Comparison of ENCODE assay signal across 8 mouse cellular contexts in genomic region chr11:102437120-102438061, GRCm38 (mm10). TPM values are rescaled to one million over a fixed set of nuclear protein-coding genes. Genes with fewer than 3 reads are reported as not detected.
A peak's percentile ranks its signal among the peaks of the same experiment; 100 is the strongest.
DNase-seq lines count a peak whose midpoint lies in the region; ATAC-seq lines count a peak whose summit lies in the region.

No protein-coding gene starts in this region.

- peak overlapping the region; percentile 53 for H3K9ac ChIP-seq in kidney, embryonic 15.5 days
- peak overlapping the region; percentile 53 for H3K9ac ChIP-seq in liver, embryonic 13.5 days

- peak overlapping the region; percentile 91 for H3K4me2 ChIP-seq in kidney, embryonic 15.5 days
- H3K4me2 ChIP-seq in liver, embryonic 13.5 days: peak overlapping the region; percentile 79

- H3K9me3 ChIP-seq in embryonic facial prominence, embryonic 10.5 days: no peaks in the 10 kb centered on the region
- no peaks in the 10 kb centered on the region for H3K9me3 ChIP-seq in heart, embryonic 10.5 days
- H3K9me3 ChIP-seq in kidney, embryonic 15.5 days (replicated peaks): no peaks in the 10 kb centered on the region
- no peaks in the 10 kb centered on the region for H3K9me3 ChIP-seq in liver, embryonic 13.5 days (replicated peaks)

- H3K27ac ChIP-seq in embryonic facial prominence, embryonic 10.5 days (replicated peaks): peak overlapping the region; percentile 63
- H3K27ac ChIP-seq in heart, embryonic 10.5 days: peak overlapping the region; percentile 84
- peak overlapping the region; percentile 48 for H3K27ac ChIP-seq in kidney, embryonic 15.5 days
- H3K27ac ChIP-seq in liver, embryonic 13.5 days: no peak overlapping the region

- H3K4me3 ChIP-seq in embryonic facial prominence, embryonic 10.5 days: peak overlapping the region; percentile 54
- H3K4me3 ChIP-seq in heart, embryonic 10.5 days: peak overlapping the region; percentile 68
- H3K4me3 ChIP-seq in kidney, embryonic 15.5 days (replicated peaks): peak overlapping the region; percentile 44
- peak overlapping the region; percentile 57 for H3K4me3 ChIP-seq in liver, embryonic 13.5 days (replicated peaks)

- ATAC-seq in kidney, embryonic 15.5 days (replicated peaks; ENCODE audit: low FRiP score): peak; percentile 24
- no peak for ATAC-seq in liver, embryonic 13.5 days (ENCODE audit: low read depth)

- WGBS in embryonic facial prominence, embryonic 10.5 days: 3% methylated on average over 87 of the region's 87 CpGs
- WGBS in heart, embryonic 10.5 days: 12% methylated on average over 84 of the region's 87 CpGs
- WGBS in kidney, embryonic 15.5 days: 13% methylated on average over 84 of the region's 87 CpGs
- 32% methylated on average over 87 of the region's 87 CpGs for WGBS in liver, embryonic 13.5 days (ENCODE audit: insufficient replicate concordance)

- peaks cover 92% of the 10 kb centered on the region for H3K36me3 ChIP-seq in embryonic facial prominence, embryonic 10.5 days (replicated peaks)
- H3K36me3 ChIP-seq in heart, embryonic 10.5 days: peaks cover 89% of the 10 kb centered on the region
- H3K36me3 ChIP-seq in kidney, embryonic 15.5 days: peaks cover 83% of the 10 kb centered on the region
- peaks cover 10% of the 10 kb centered on the region; the same call in 1 of the 2 replicates for H3K36me3 ChIP-seq in liver, embryonic 13.5 days

- peaks cover 31% of the 10 kb centered on the region for H3K27me3 ChIP-seq in embryonic facial prominence, embryonic 10.5 days (replicated peaks; ENCODE audit: low read depth, poor library complexity, severe bottlenecking)
- peaks cover 17% of the 10 kb centered on the region for H3K27me3 ChIP-seq in heart, embryonic 10.5 days (ENCODE audit: insufficient read depth, poor library complexity, severe bottlenecking)
- 0 out of 2 replicates have a peak, but pooled peaks cover 3% of the 10 kb centered on the region for H3K27me3 ChIP-seq in kidney, embryonic 15.5 days
- peaks cover 60% of the 10 kb centered on the region for H3K27me3 ChIP-seq in liver, embryonic 13.5 days

- peaks cover 43% of the 10 kb centered on the region for H3K4me1 ChIP-seq in embryonic facial prominence, embryonic 10.5 days
- peaks cover 36% of the 10 kb centered on the region for H3K4me1 ChIP-seq in heart, embryonic 10.5 days
- H3K4me1 ChIP-seq in kidney, embryonic 15.5 days: peaks cover 38% of the 10 kb centered on the region
- H3K4me1 ChIP-seq in liver, embryonic 13.5 days (replicated peaks): peaks cover 22% of the 10 kb centered on the region

- DNase-seq in thymus, postnatal 4 days: peak; percentile 40
- no peak for DNase-seq in thymus, adult 18-20 months
- DNase-seq in embryonic facial prominence, embryonic 10.5 days (ENCODE audit: low spot score): peak; percentile 80
- peak; percentile 87 for DNase-seq in heart, embryonic 10.5 days (ENCODE audit: low spot score)
- DNase-seq in liver, embryonic 13.5 days: no peak
- peak; percentile 32 for DNase-seq in naive thymus-derived CD4-positive, alpha-beta T cell, adult 2 months (ENCODE audit: low read depth)
- no peak for DNase-seq in adipocyte (ENCODE audit: low spot score)

RNA-seq across cellular contexts. Expression of gene Grn, which starts 7.3 kb away (rescaled TPM):
- polyA plus RNA-seq in embryonic facial prominence, embryonic 10.5 days (2016; fragmentation: Nextera tagmentation; extraction: Ambion mirVana): 79.4 and 87.3 TPM in 2 replicates
- 109 and 151 TPM in 2 replicates for polyA plus RNA-seq in heart, embryonic 10.5 days (2016; fragmentation: Nextera tagmentation; extraction: Ambion mirVana)
- polyA plus RNA-seq in kidney, embryonic 15.5 days (2015; fragmentation: Nextera tagmentation; extraction: Ambion mirVana): 151 and 172 TPM in 2 replicates
- 59.5 and 63.3 TPM in 2 replicates for polyA plus RNA-seq in liver, embryonic 13.5 days (2015; fragmentation: Nextera tagmentation; extraction: Ambion mirVana)

RNA-seq across cellular contexts. Expression of gene Fam171a2, which starts 10.1 kb away (rescaled TPM):
- 3.4 and 3.7 TPM in 2 replicates for polyA plus RNA-seq in embryonic facial prominence, embryonic 10.5 days (2016; fragmentation: Nextera tagmentation; extraction: Ambion mirVana)
- polyA plus RNA-seq in heart, embryonic 10.5 days (2016; fragmentation: Nextera tagmentation; extraction: Ambion mirVana): 1.7 and 3.6 TPM in 2 replicates
- polyA plus RNA-seq in kidney, embryonic 15.5 days (2015; fragmentation: Nextera tagmentation; extraction: Ambion mirVana): 6.9 and 7.1 TPM in 2 replicates
- polyA plus RNA-seq in liver, embryonic 13.5 days (2015; fragmentation: Nextera tagmentation; extraction: Ambion mirVana): 0.25 and 0.41 TPM in 2 replicates

RNA-seq across cellular contexts. Expression of gene Slc25a39, which starts 29.6 kb away (rescaled TPM):
- polyA plus RNA-seq in embryonic facial prominence, embryonic 10.5 days (2016; fragmentation: Nextera tagmentation; extraction: Ambion mirVana): 229 and 241 TPM in 2 replicates
- polyA plus RNA-seq in heart, embryonic 10.5 days (2016; fragmentation: Nextera tagmentation; extraction: Ambion mirVana): 313 and 314 TPM in 2 replicates
- 271 and 298 TPM in 2 replicates for polyA plus RNA-seq in kidney, embryonic 15.5 days (2015; fragmentation: Nextera tagmentation; extraction: Ambion mirVana)
- 388 and 390 TPM in 2 replicates for polyA plus RNA-seq in liver, embryonic 13.5 days (2015; fragmentation: Nextera tagmentation; extraction: Ambion mirVana)

RNA-seq across cellular contexts. Expression of gene Itga2b, which starts 32.5 kb away (rescaled TPM):
- 3.9 and 6.5 TPM in 2 replicates for polyA plus RNA-seq in embryonic facial prominence, embryonic 10.5 days (2016; fragmentation: Nextera tagmentation; extraction: Ambion mirVana)
- polyA plus RNA-seq in heart, embryonic 10.5 days (2016; fragmentation: Nextera tagmentation; extraction: Ambion mirVana): 13.2 and 19.5 TPM in 2 replicates
- 8.2 and 11.0 TPM in 2 replicates for polyA plus RNA-seq in kidney, embryonic 15.5 days (2015; fragmentation: Nextera tagmentation; extraction: Ambion mirVana)
- 41.8 and 45.1 TPM in 2 replicates for polyA plus RNA-seq in liver, embryonic 13.5 days (2015; fragmentation: Nextera tagmentation; extraction: Ambion mirVana)

RNA-seq across cellular contexts. Expression of gene Rundc3a, which starts 44.2 kb away (rescaled TPM):
- 10.0 and 11.9 TPM in 2 replicates for polyA plus RNA-seq in embryonic facial prominence, embryonic 10.5 days (2016; fragmentation: Nextera tagmentation; extraction: Ambion mirVana)
- polyA plus RNA-seq in heart, embryonic 10.5 days (2016; fragmentation: Nextera tagmentation; extraction: Ambion mirVana): 0.74 and 1.8 TPM in 2 replicates
- polyA plus RNA-seq in kidney, embryonic 15.5 days (2015; fragmentation: Nextera tagmentation; extraction: Ambion mirVana): 2.5 and 4.9 TPM in 2 replicates
- polyA plus RNA-seq in liver, embryonic 13.5 days (2015; fragmentation: Nextera tagmentation; extraction: Ambion mirVana): 1.5 and 1.7 TPM in 2 replicates

Comparison
In these comparisons a context has a peak if more than half of its experiments do, and no peak if none do; other contexts are left out.
1. DNase-seq: peak in thymus, postnatal 4 days (single experiment), embryonic facial prominence, embryonic 10.5 days (single experiment), heart, embryonic 10.5 days (single experiment) and naive thymus-derived CD4-positive, alpha-beta T cell, adult 2 months (single experiment); none in thymus, adult 18-20 months (0 of 2), liver, embryonic 13.5 days (single experiment) and adipocyte (single experiment).
2. Peak in every context shown above with its lines, with median percentiles within 50 percentile points of each other: H3K4me3 ChIP-seq.